Mouse (Mus musculus) midbrain, embryonic 16.5 days (tissue): Measurements from ENCODE around the gene Glipr2. TPM values are rescaled to one million over a fixed set of nuclear protein-coding genes. Genes with fewer than 3 reads are reported as not detected.

Source experiments
- ATAC-seq: fragments of 200-750 bp; cut with Nextera tagmentation; 2 replicates; pipeline ENCODE4 v1.8.0; 2017; ENCODE audit warnings: moderate TSS enrichment
- H3K27ac ChIP-seq: fragments of 300-500 bp; sonication (generic); 2 replicates; pipeline ENCODE4 v1.5.1; 2014; ENCODE audit warnings: mild to moderate bottlenecking, low read length, mixed read lengths
- H3K27me3 ChIP-seq: fragments of 300-500 bp; sonication (generic); 2 replicates; pipeline ENCODE4 v1.6.1; 2014; ENCODE audit warnings: low read depth, low read length, mixed read lengths; ENCODE audit not compliant: control insufficient read depth, insufficient read depth
- H3K36me3 ChIP-seq: fragments of 300-500 bp; sonication (generic); 2 replicates; pipeline ENCODE4 v1.6.1; 2014; ENCODE audit warnings: mild to moderate bottlenecking, low read length, moderate library complexity, mixed read lengths; ENCODE audit not compliant: control insufficient read depth, insufficient read depth
- H3K4me1 ChIP-seq: fragments of 300-500 bp; sonication (generic); 2 replicates; pipeline ENCODE4 v1.6.1; 2014; ENCODE audit warnings: mild to moderate bottlenecking, low read length, mixed read lengths; ENCODE audit not compliant: control insufficient read depth, insufficient read depth
- H3K4me2 ChIP-seq: fragments of 300-500 bp; sonication (generic); 2 replicates; pipeline ENCODE4 v1.6.1; 2014; ENCODE audit warnings: mild to moderate bottlenecking, low read length, mixed read lengths
- H3K4me3 ChIP-seq: fragments of 300-500 bp; sonication (generic); 2 replicates; pipeline ENCODE4 v1.5.1; 2014; ENCODE audit warnings: low read depth, mild to moderate bottlenecking, low read length, moderate library complexity, mixed read lengths
- H3K9ac ChIP-seq: fragments of 300-500 bp; sonication (generic); 2 replicates; pipeline ENCODE4 v1.6.1; 2014; ENCODE audit warnings: low read depth, low read length, mixed read lengths
- H3K9me3 ChIP-seq: fragments of 300-500 bp; sonication (generic); replicated peaks from 2 replicates; pipeline ENCODE4 v1.6.1; 2014; ENCODE audit warnings: mild to moderate bottlenecking, low read length, mixed read lengths; ENCODE audit not compliant: control insufficient read depth, poor library complexity, severe bottlenecking
- WGBS: fragments of 180-500 bp; shearing (Covaris S2); extraction: QIAGEN DNeasy Blood & Tissue Kit; methylation state at CpG from one replicate; pipeline ENCODE4 v1.1.7; 2014; 5-methylcytosine and 5-hydroxymethylcytosine counted together
- polyA plus RNA-seq: library from polyadenylated mRNA; unstranded; fragments of >200 nt; fragmentation: Nextera tagmentation; extraction: Ambion mirVana; gene quantifications from 2 replicates; pipeline ENCODE4 v1.2.1, GENCODE M21; 2015

Glipr2 gene
- polyA plus RNA-seq, 1 experiment from 2014 or later = 26.6 TPM

GRCm38 (mm10) chr4:43976223-43976740 is 19.1 kb downstream of the Glipr2 start:
- Histone ChIP-seq H3K9ac (no peak overlapping the region), H3K9me3 (no peaks in the 10 kb centered on the region), H3K27ac (no peak overlapping the region), H3K4me3 (no peak overlapping the region), H3K4me1 (peaks cover 10% of the 10 kb centered on the region; the same call in 1 of the 2 replicates), H3K36me3 (no peaks in the 10 kb centered on the region), H3K27me3 (no peaks in the 10 kb centered on the region), H3K4me2 (no peak overlapping the region)
- 86% methylated on average over 6 of the region's 6 CpGs for WGBS
- ATAC-seq = no peak

GRCm38 (mm10) chr4:43978521-43979443 is 21.6 kb downstream of the Glipr2 start:
- WGBS = 12% methylated on average over 17 of the region's 17 CpGs
- Histone ChIP-seq H3K9ac (no peak overlapping the region), H3K36me3 (no peaks in the 10 kb centered on the region), H3K4me1 (peaks cover 8% of the 10 kb centered on the region; the same call in 1 of the 2 replicates), H3K4me3 (no peak overlapping the region), H3K4me2 (no peak overlapping the region), H3K27me3 (peaks cover 5% of the 10 kb centered on the region; the same call in 1 of the 2 replicates), H3K27ac (peak overlapping the region; percentile 34; the same call in 1 of the 2 replicates), H3K9me3 (no peaks in the 10 kb centered on the region)
- ATAC-seq = 0 out of 2 replicates have a peak, but pooled peaks have one; percentile 12

- Histone ChIP-seq H3K4me3 (no peak overlapping the region), H3K9me3 (no peaks in the 10 kb centered on the region), H3K27me3 (peaks cover 7% of the 10 kb centered on the region; the same call in 1 of the 2 replicates), H3K4me2 (no peak overlapping the region), H3K9ac (no peak overlapping the region), H3K4me1 (peaks cover 8% of the 10 kb centered on the region; the same call in 1 of the 2 replicates), H3K27ac (no peak overlapping the region), H3K36me3 (no peaks in the 10 kb centered on the region)
- WGBS = 52% methylated on average over 3 of the region's 3 CpGs
- peak; percentile 26; the same call in 1 of the 2 replicates for ATAC-seq
Measured at GRCm38 (mm10) chr4:43979746-43980145, 22.5 kb downstream of the Glipr2 start.

GRCm38 (mm10) chr4:43980236-43980635 is 23.0 kb downstream of the Glipr2 start:
- H3K9me3 ChIP-seq = no peaks in the 10 kb centered on the region
- H3K4me1 ChIP-seq = peaks cover 8% of the 10 kb centered on the region; the same call in 1 of the 2 replicates
- WGBS = 88% methylated on average over 4 of the region's 4 CpGs
- H3K27me3 ChIP-seq = peaks cover 7% of the 10 kb centered on the region
- H3K9ac ChIP-seq = no peak overlapping the region
- no peak overlapping the region for H3K4me3 ChIP-seq
- no peaks in the 10 kb centered on the region for H3K36me3 ChIP-seq
- ATAC-seq = no peak
- no peak overlapping the region for H3K27ac ChIP-seq
- no peak overlapping the region for H3K4me2 ChIP-seq

- H3K4me2 ChIP-seq = no peak overlapping the region
- WGBS = 95% methylated on average over 6 of the region's 6 CpGs
- no peak overlapping the region for H3K4me3 ChIP-seq
- no peak overlapping the region for H3K27ac ChIP-seq
- no peak overlapping the region for H3K9ac ChIP-seq
- ATAC-seq = no peak
- no peaks in the 10 kb centered on the region for H3K9me3 ChIP-seq
- peaks cover 7% of the 10 kb centered on the region for H3K27me3 ChIP-seq
- H3K36me3 ChIP-seq = no peaks in the 10 kb centered on the region
- peaks cover 8% of the 10 kb centered on the region; the same call in 1 of the 2 replicates for H3K4me1 ChIP-seq
Measured at GRCm38 (mm10) chr4:43980846-43981245, 23.6 kb downstream of the Glipr2 start.

GRCm38 (mm10) chr4:43981251-43981650 is 24.1 kb downstream of the Glipr2 start:
- Histone ChIP-seq H3K27me3 (peaks cover 7% of the 10 kb centered on the region), H3K4me1 (peaks cover 8% of the 10 kb centered on the region; the same call in 1 of the 2 replicates), H3K4me3 (no peak overlapping the region), H3K36me3 (no peaks in the 10 kb centered on the region), H3K9ac (no peak overlapping the region), H3K4me2 (no peak overlapping the region), H3K9me3 (no peaks in the 10 kb centered on the region), H3K27ac (no peak overlapping the region)
- ATAC-seq = no peak
- WGBS = 92% methylated on average over 7 of the region's 7 CpGs

- 3% methylated on average over 24 of the region's 24 CpGs for WGBS
Measured at GRCm38 (mm10) chr4:43982053-43982732, 25.0 kb downstream of the Glipr2 start.

GRCm38 (mm10) chr4:43983181-43983580 is 26.0 kb downstream of the Glipr2 start, which contains the start of gene Ccin:
Ccin (plus strand) TSS chr4:43983483.
- Histone ChIP-seq H3K27ac (no peak within 1 kb of the TSS), H3K9ac (peak within 1 kb of the TSS; percentile 66), H3K4me3 (peak within 1 kb of the TSS; percentile 39), H3K4me2 (peak within 1 kb of the TSS; percentile 73), H3K4me1 (peaks cover 8% of the 10 kb centered on the region; the same call in 1 of the 2 replicates), H3K27me3 (peaks cover 7% of the 10 kb centered on the region), H3K36me3 (no peaks in the 10 kb centered on the region), H3K9me3 (no peaks in the 10 kb centered on the region)
- no peak for ATAC-seq
- WGBS = 85% methylated on average over 11 of the region's 11 CpGs

More at GRCm38 (mm10) chr4:43982053-43982732, 25.0 kb downstream of the Glipr2 start:
- peaks cover 8% of the 10 kb centered on the region; the same call in 1 of the 2 replicates for H3K4me1 ChIP-seq
- peak; percentile 95 for ATAC-seq
- peak overlapping the region; percentile 66 for H3K9ac ChIP-seq
- peak overlapping the region; percentile 39 for H3K4me3 ChIP-seq
- H3K27ac ChIP-seq = no peak overlapping the region
- H3K4me2 ChIP-seq = peak overlapping the region; percentile 73
- peaks cover 7% of the 10 kb centered on the region for H3K27me3 ChIP-seq
- no peaks in the 10 kb centered on the region for H3K9me3 ChIP-seq
- H3K36me3 ChIP-seq = no peaks in the 10 kb centered on the region
